Mouse (Mus musculus): ENCODE measurements at regions not wholly inside any gene's neighbourhood (a gene's known extent, or its start where the extent isn't known, plus 50 kb on each side); places are given as distances from the start of the nearest gene placed in this dataset.

DNA sequence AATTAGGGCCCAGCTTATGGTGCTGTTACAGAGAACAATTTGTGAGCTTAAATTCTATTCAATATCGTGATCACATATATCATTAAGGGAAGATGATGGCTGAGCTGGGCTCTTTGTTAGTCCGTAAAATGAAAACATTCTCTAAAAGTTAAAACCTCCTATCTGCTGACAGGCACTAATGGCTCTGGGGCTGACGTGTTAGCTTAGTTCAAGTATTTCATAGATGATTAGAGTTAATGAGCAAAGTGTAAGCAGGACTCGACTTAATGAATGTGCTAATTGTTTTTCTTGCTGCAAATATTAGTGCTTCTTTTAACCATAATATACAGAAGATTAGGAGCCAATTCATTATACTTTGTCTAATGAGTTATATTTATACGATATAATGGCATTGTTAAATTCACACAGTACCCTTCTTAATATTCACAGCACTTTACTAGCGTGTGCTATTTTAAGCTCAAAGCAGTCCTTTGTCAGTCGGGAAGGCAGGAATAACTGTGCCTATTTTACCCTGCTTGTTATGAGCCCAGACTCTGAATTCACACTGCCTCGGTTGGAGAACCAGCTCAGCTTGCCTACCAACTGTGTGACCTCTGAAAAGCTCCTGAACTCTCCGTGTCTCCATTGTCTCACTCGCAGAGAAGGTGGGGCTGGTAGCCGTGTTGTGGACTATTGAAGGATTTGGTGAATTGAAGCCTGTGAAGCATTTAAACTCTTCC is 50.6 kb upstream of the 4933402D24Rik start:
- DNase-seq (ENCODE audit: low spot score) = peak; percentile 55

More for the DNA sequence above, 50.6 kb upstream of the 4933402D24Rik start:
- Histone ChIP-seq H3K36me3 (replicated peaks; ENCODE audit: control insufficient read depth, insufficient read depth) (no peaks in the 10 kb centered on the region), H3K4me1 (replicated peaks; ENCODE audit: control insufficient read depth, insufficient read depth, low read length) (peaks cover 22% of the 10 kb centered on the region), H3K27ac (peak overlapping the region; percentile 56), H3K9ac (no peak overlapping the region; the same call in 1 of the 2 replicates), H3K27me3 (ENCODE audit: control insufficient read depth, insufficient read depth, low read length) (no peaks in the 10 kb centered on the region), H3K9me3 (ENCODE audit: control insufficient read depth, low read length) (no peaks in the 10 kb centered on the region), H3K4me2 (replicated peaks) (no peak overlapping the region), H3K4me3 (replicated peaks; ENCODE audit: low read length) (no peak overlapping the region)
- 25% methylated on average over 11 of the region's 11 CpGs for WGBS
- no peak for ATAC-seq (ENCODE audit: low FRiP score)
